Mouse (Mus musculus): ENCODE results near the gene Muc16. TPM values are rescaled to one million over a fixed set of nuclear protein-coding genes. Genes with fewer than 3 reads are reported as not detected.

Muc16 gene
- polyA plus RNA-seq, 1 experiment from 2014 or later, result not detected

Small RNA genes within 50 kb of the gene (microRNA-seq; reads per million reads assigned to microRNA genes)
- gene Gm22854, result not detected

Other genes starting within 250 kb of the Muc16 start
- not detected in 2 replicates for gene Mbd3l2, start 243.9 kb downstream of the Muc16 start, polyA plus RNA-seq (2016; fragmentation: Nextera tagmentation; extraction: Ambion mirVana)
- 10.0 and 11.5 TPM in 2 replicates for gene Zfp558, start 196.3 kb downstream of the Muc16 start, polyA plus RNA-seq (2016; fragmentation: Nextera tagmentation; extraction: Ambion mirVana)
- not detected in 2 replicates for gene Mbd3l1, start 196.2 kb downstream of the Muc16 start, polyA plus RNA-seq (2016; fragmentation: Nextera tagmentation; extraction: Ambion mirVana)
- not detected in 2 replicates for gene Olfr24, start 89.5 kb upstream of the Muc16 start, polyA plus RNA-seq (2016; fragmentation: Nextera tagmentation; extraction: Ambion mirVana)
- gene Olfr828, start 145.0 kb upstream of the Muc16 start, polyA plus RNA-seq (2016; fragmentation: Nextera tagmentation; extraction: Ambion mirVana), result not detected in 2 replicates
- gene Olfr829, start 180.4 kb upstream of the Muc16 start, polyA plus RNA-seq (2016; fragmentation: Nextera tagmentation; extraction: Ambion mirVana), result not detected in 2 replicates
- not detected in 2 replicates for gene Olfr830, start 200.2 kb upstream of the Muc16 start, polyA plus RNA-seq (2016; fragmentation: Nextera tagmentation; extraction: Ambion mirVana)

All from embryonic facial prominence, embryonic 10.5 days (tissue).